Mouse (Mus musculus): ENCODE measurements around the gene Phb2. TPM values are rescaled to one million over a fixed set of nuclear protein-coding genes. Genes with fewer than 3 reads are reported as not detected.
A peak's percentile ranks its signal among the peaks of the same experiment; 100 is the strongest.

The Phb2 gene
- polyA plus RNA-seq, 1 experiment from 2014 or later: 270 TPM

DNA sequence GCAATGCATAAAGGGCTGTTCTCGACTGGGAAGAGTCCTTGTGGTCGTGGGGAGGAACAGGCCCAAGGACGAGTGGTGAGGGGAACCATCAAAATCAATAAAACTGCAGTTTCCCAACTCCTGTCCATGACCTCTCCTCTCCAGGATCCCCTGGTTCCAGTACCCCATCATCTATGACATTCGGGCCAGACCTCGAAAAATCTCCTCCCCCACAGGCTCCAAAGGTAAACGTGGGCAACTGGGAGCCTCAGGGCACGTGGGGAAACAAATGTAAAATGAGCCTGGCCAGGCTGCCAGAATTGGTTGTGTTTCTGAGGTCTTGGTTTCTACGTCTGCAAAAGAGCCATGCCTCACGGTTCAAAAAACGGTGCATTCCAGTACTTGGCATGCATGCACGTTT is 782 bp downstream of the Phb2 start:
- Histone ChIP-seq H3K9ac (peak overlapping the region; percentile 79), H3K4me3 (peak overlapping the region; percentile 65), H3K27ac (replicated peaks) (peak overlapping the region; percentile 81; the same call in 1 of the 2 replicates), H3K9me3 (no peaks in the 10 kb centered on the region), H3K4me1 (replicated peaks) (peaks cover 36% of the 10 kb centered on the region), H3K36me3 (peaks cover 40% of the 10 kb centered on the region), H3K27me3 (no peaks in the 10 kb centered on the region), H3K4me2 (peak overlapping the region; percentile 94)
- 28% methylated on average over 11 of the region's 11 CpGs for WGBS
- ATAC-seq (ENCODE audit: low FRiP score, low read depth): no peak

DNA sequence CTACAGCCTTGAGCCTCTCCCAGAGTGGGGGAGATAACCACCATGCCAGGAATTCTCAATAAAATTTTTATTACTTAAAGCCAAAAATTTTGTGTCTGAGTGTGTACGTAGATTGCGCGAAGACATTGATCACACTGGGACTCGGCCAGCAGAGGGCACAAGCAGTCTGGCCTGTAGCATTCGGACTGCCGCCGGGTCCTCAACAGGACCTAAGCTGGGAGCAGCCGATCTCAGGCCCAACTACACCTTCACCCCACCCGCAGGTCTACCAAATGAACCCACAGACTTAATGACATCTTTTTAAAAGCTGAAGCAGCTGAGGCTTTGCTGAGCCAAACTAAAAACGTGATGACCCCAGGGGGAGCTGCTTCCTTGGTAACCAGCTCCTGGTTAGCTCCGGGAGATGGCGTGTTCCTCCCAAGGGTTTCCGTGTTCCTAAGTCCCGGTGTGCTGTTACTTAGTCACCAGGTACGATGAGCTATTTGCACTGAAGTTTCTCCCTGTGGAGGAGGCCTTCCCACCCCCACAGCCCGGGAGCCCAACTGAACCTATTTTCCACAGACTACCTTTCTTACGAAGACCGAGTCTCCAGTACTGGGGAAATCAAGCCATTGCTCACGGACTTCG is 4.8 kb downstream of the Phb2 start:
- Histone ChIP-seq H3K27me3 (no peaks in the 10 kb centered on the region), H3K4me2 (no peak overlapping the region), H3K4me1 (replicated peaks) (peaks cover 18% of the 10 kb centered on the region), H3K9me3 (no peaks in the 10 kb centered on the region), H3K27ac (replicated peaks) (no peak overlapping the region), H3K4me3 (no peak overlapping the region), H3K36me3 (peaks cover 36% of the 10 kb centered on the region), H3K9ac (no peak overlapping the region)
- 66% methylated on average over 20 of the region's 20 CpGs for WGBS
- no peak for ATAC-seq (ENCODE audit: low FRiP score, low read depth)

DNA sequence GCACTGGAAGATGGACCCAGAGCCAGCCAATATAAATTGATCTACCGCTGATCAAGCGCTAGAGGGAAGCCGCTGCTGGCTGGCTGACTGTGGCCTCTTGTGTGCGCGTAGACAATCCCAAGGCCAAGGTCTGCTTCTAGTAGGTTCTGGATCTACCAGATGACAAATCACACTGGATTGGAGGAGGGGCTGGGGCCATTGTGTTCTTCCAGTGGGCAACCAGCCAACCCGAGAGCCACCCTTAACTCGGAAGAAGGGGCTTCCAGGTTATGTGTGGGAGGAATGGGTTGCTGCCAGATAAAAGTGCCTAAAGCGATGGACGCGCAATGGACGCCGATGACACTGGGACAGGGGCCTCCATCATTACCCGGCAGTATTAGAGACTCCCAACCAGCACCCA is 5.8 kb downstream of the Phb2 start:
- Histone ChIP-seq H3K27ac (replicated peaks) (no peak overlapping the region), H3K4me3 (no peak overlapping the region), H3K9ac (no peak overlapping the region), H3K27me3 (no peaks in the 10 kb centered on the region), H3K36me3 (peaks cover 36% of the 10 kb centered on the region), H3K9me3 (no peaks in the 10 kb centered on the region), H3K4me2 (no peak overlapping the region), H3K4me1 (replicated peaks) (peaks cover 14% of the 10 kb centered on the region)
- ATAC-seq (ENCODE audit: low FRiP score, low read depth): no peak
- WGBS: 81% methylated on average over 13 of the region's 13 CpGs

DNA sequence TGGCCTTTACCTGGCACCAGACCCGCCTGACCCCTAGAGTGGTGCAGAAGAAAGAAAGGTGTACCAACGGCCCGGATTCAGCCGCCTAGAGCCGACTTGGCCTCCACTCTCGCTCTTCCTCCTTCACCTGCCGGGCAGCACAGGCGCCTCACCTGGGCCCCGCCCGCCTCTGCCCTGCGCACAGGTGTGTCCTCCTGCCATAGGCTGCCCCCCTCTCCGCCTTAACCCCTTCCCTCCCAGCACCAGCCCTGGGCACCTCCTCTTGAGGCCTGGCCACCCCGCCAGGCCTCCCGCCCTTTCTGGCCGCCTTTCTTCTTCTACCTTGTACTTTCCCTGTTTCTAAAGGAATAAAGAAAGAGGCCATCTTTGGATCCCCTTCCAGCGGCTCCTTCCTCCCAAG is 6.6 kb downstream of the Phb2 start:
- 60% methylated on average over 14 of the region's 16 CpGs for WGBS
- H3K9ac ChIP-seq: no peak overlapping the region

DNA sequence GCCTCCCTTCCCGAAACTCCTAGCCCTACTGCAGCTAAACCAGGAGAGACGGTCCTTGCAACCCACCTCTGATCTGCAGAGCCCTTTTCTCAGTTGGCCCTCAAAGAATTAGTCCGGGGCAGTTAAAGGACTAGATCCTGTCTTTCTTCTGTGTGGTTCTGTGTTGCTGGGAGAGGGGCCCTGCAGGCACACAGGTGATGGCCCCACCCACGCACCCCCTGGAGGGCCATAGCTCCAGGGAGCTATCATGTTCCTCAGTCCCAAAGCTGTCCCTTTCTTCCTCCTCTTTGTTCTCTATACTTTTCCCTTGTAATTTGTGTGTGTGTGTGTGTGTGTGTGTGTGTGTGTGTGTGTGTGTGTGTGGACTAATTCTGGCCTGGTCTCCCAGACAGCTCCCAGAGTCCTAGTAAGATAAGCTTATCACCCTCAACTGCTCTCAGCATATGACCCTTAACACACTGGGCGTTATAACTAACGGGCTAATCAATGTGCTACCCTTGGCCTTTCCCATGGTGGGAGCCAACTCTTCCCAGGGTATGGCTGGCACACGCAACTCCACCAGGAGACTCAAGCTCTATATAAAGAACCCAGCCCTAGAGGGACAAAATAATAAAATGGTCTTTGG is 7.3 kb downstream of the Phb2 start:
- 82% methylated on average over 7 of the region's 7 CpGs for WGBS
- H3K36me3 ChIP-seq: peaks cover 31% of the 10 kb centered on the region
- H3K9me3 ChIP-seq: no peaks in the 10 kb centered on the region
- no peak overlapping the region for H3K4me3 ChIP-seq
- no peaks in the 10 kb centered on the region for H3K4me1 ChIP-seq (replicated peaks)
- H3K4me2 ChIP-seq: no peak overlapping the region
- no peak overlapping the region for H3K9ac ChIP-seq
- H3K27me3 ChIP-seq: no peaks in the 10 kb centered on the region
- ATAC-seq (ENCODE audit: low FRiP score, low read depth): no peak
- no peak overlapping the region for H3K27ac ChIP-seq (replicated peaks)

More for the DNA sequence above, 6.6 kb downstream of the Phb2 start:
- H3K27ac ChIP-seq (replicated peaks): no peak overlapping the region
- H3K27me3 ChIP-seq: no peaks in the 10 kb centered on the region
- no peak for ATAC-seq (ENCODE audit: low FRiP score, low read depth)
- no peaks in the 10 kb centered on the region for H3K9me3 ChIP-seq
- H3K4me3 ChIP-seq: no peak overlapping the region
- peaks cover 36% of the 10 kb centered on the region for H3K36me3 ChIP-seq
- peaks cover 7% of the 10 kb centered on the region for H3K4me1 ChIP-seq (replicated peaks)
- no peak overlapping the region for H3K4me2 ChIP-seq

DNA sequence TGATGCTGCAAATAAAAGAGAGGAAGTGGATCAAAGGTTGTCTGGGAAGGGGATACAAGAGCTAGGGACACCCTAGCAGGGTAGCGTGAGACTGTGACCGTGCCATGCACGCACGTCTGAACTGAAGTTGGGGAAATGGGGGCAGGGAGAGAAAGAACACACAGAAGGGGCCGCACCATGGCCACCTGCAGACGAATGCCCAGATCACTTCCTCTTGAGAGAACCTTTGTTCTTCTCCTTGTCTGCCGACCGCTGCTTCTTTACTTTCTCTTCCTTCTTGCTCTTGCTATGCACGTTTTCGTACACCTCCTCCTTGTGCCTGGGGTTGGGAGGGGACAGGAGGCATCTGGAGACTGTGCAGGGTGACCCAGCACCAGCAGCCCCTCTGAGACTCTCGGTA is 8.8 kb downstream of the Phb2 start:
- Histone ChIP-seq H3K27me3 (no peaks in the 10 kb centered on the region), H3K36me3 (peaks cover 17% of the 10 kb centered on the region), H3K4me3 (no peak overlapping the region), H3K4me1 (replicated peaks) (no peaks in the 10 kb centered on the region), H3K9me3 (no peaks in the 10 kb centered on the region), H3K27ac (replicated peaks) (no peak overlapping the region), H3K9ac (no peak overlapping the region), H3K4me2 (no peak overlapping the region)
- ATAC-seq (ENCODE audit: low FRiP score, low read depth): no peak
- 64% methylated on average over 11 of the region's 11 CpGs for WGBS

DNA sequence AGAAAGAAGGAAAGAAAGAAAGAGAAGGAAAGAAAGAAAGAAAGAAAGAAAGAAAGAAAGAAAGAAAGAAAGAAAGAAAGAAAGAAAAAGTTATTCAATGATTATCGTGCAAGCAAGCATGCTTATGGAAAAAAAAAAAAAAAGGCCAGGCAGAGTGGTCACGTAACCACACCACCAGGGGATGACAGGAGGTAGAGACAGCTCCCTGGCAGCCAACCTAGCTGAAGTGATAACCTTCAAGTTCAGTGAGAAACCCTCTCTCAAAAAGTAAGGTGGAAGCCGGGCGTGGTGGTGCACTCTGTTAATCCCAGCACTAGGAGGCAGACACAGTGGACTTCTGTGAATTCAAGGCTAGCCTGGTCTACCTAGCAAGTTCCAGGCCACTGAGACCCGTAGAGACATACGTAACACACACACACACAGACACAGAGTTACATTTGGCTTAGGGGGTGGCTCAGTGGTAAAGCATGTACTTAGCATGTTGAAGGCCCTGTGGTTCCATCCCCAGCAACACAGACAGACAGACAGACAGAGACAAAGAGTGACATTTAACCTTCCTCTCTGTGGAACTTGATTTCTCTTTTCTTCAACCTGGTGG is 10.8 kb downstream of the Phb2 start:
- no peaks in the 10 kb centered on the region for H3K27me3 ChIP-seq
- no peak overlapping the region for H3K9ac ChIP-seq
- no peaks in the 10 kb centered on the region for H3K4me1 ChIP-seq (replicated peaks)
- no peaks in the 10 kb centered on the region for H3K9me3 ChIP-seq
- H3K27ac ChIP-seq (replicated peaks): no peak overlapping the region
- WGBS: 79% methylated on average over 6 of the region's 6 CpGs
- H3K36me3 ChIP-seq: no peaks in the 10 kb centered on the region
- H3K4me3 ChIP-seq: no peak overlapping the region
- H3K4me2 ChIP-seq: no peak overlapping the region
- no peak for ATAC-seq (ENCODE audit: low FRiP score, low read depth)

DNA sequence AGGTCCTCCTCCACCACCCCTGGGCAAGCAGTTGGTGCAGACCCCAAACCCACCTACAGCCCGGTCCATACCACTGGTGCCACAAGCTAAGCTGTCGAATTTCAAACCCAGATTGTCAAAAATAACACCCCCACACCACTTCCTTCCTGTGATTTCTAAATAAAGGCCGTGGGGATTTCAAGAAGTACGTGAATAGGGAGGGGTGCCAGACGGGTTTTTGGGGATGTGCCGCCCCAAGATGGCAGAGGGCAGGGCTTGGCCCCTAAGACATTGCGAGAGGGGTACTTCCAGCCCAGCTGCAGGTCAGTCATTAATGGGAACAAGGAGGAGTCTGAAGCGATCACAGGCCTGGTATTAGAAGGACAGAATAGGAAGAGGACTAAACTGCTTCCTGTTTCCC is 11.4 kb downstream of the Phb2 start:
- no peak for ATAC-seq (ENCODE audit: low FRiP score, low read depth)
- H3K27me3 ChIP-seq: no peaks in the 10 kb centered on the region
- no peaks in the 10 kb centered on the region for H3K9me3 ChIP-seq
- H3K9ac ChIP-seq: no peak overlapping the region
- no peak overlapping the region for H3K4me2 ChIP-seq
- WGBS: 77% methylated on average over 8 of the region's 8 CpGs
- H3K4me1 ChIP-seq (replicated peaks): no peaks in the 10 kb centered on the region
- no peaks in the 10 kb centered on the region for H3K36me3 ChIP-seq
- H3K4me3 ChIP-seq: no peak overlapping the region
- no peak overlapping the region for H3K27ac ChIP-seq (replicated peaks)

DNA sequence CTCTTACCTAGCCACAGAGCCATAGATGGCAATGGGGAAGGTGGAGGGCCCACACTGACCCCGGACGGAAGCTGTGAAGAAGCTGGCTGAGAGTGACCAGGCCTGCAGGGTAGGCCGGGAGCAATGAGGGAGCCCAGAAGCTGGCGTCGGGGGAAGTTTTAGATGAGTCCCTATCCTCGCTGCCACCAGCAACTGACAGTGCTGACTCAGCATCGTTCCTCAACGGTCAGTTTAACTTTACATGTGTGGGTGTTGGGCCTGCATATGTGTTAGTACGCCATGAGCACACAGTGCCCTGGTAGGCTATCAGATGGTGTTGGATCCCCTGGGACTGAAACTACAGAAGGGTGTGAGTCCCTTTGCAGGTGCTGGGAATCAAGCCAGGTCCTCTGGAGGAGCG is 12.3 kb downstream of the Phb2 start:
- WGBS: 92% methylated on average over 10 of the region's 10 CpGs
- Histone ChIP-seq H3K4me2 (no peak overlapping the region), H3K9me3 (no peaks in the 10 kb centered on the region), H3K4me1 (replicated peaks) (no peaks in the 10 kb centered on the region), H3K27ac (replicated peaks) (no peak overlapping the region), H3K27me3 (no peaks in the 10 kb centered on the region), H3K9ac (no peak overlapping the region), H3K4me3 (no peak overlapping the region), H3K36me3 (no peaks in the 10 kb centered on the region)
- no peak for ATAC-seq (ENCODE audit: low FRiP score, low read depth)

DNA sequence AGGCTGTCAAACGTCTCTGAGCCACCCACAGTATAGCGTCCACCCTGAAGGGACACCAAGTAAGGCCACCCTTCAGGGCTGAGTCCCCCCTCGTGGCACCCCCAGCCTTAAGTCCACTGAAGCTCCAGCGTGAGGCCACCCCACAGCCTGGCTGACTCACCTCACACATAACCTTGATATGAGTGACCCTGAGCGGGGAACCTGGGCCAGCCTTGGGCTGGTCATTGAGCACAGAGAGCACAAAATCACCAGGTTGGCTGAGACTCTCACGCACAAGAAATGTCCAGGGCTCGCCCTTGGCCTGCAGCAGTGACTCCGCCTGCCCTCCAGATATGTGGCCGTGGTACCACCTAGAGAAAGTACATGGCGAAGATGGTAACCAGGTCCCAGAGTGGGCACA is 16.5 kb downstream of the Phb2 start:
- Histone ChIP-seq H3K27ac (replicated peaks) (no peak overlapping the region), H3K27me3 (no peaks in the 10 kb centered on the region), H3K9me3 (no peaks in the 10 kb centered on the region), H3K4me3 (no peak overlapping the region), H3K4me2 (no peak overlapping the region), H3K9ac (no peak overlapping the region), H3K36me3 (no peaks in the 10 kb centered on the region), H3K4me1 (replicated peaks) (no peaks in the 10 kb centered on the region)
- ATAC-seq (ENCODE audit: low FRiP score, low read depth): no peak
- 94% methylated on average over 10 of the region's 10 CpGs for WGBS

DNA sequence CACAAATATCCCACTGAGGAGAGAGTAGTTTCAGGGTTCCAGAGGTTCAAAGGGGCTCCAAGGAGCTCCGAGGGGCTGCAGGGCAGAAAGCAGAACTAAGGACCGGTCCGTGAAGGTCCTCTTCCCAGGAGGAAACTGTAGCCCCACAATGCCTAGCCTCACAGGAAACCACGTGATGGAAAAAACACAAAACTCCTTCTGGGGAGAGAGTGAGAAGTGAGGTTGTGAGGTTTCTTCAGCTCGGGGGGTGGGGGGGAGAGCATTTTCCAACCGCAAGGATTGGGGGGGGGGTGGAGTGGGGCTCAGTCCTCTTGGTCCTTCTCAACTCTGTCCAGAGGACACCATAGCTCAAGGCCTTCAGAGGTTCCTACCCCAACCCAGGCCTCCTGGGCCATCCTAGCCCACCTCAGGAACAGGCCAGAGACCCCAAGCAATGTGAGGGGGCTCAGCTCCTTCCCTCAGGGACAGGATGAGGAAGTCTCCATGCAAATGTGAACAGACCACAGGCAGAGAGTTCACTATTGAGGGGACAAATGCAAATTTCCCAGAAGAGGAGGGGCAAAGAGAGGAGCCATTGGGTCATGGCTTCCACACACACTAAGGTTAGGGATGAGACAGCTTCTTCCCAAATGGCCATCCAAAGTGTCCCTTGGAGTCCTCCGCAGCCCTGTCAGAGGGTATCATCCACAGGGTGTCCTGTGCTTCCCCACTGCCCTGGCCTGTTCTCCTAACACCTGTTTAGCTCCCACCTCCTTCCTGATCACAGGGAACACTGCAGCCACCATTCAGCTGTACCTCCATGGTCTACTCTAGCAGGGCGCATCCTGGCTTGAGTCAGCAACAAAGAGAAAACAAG is 17.9 kb downstream of the Phb2 start:
- WGBS: 90% methylated on average over 8 of the region's 8 CpGs
- Histone ChIP-seq H3K9ac (no peak overlapping the region), H3K4me1 (replicated peaks) (no peaks in the 10 kb centered on the region), H3K27ac (replicated peaks) (no peak overlapping the region), H3K4me2 (no peak overlapping the region), H3K9me3 (no peaks in the 10 kb centered on the region), H3K4me3 (no peak overlapping the region), H3K27me3 (no peaks in the 10 kb centered on the region), H3K36me3 (no peaks in the 10 kb centered on the region)
- no peak for ATAC-seq (ENCODE audit: low FRiP score, low read depth)

DNA sequence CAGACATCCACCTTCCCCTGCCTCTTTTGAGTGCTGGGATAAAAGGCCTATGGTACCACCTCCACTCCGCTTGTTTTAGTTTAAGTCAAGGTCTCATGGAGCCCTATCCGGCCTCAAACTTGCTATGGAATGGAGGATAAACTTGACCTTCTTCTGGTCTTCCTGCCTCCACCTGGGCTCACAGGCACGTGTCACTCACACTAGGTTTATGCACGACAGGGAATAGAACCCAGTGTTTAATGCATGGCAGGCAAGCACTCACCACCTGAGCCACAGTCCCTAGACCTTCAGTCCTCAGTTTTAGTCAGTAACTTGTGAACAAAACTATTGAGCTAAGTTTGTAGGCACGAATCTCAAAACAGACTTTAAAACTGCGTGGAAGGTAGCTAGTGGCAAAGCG is 18.9 kb downstream of the Phb2 start:
- 89% methylated on average over 7 of the region's 7 CpGs for WGBS
- ATAC-seq (ENCODE audit: low FRiP score, low read depth): no peak
- no peaks in the 10 kb centered on the region for H3K27me3 ChIP-seq
- H3K4me3 ChIP-seq: no peak overlapping the region
- no peaks in the 10 kb centered on the region for H3K4me1 ChIP-seq (replicated peaks)
- no peaks in the 10 kb centered on the region for H3K9me3 ChIP-seq
- no peak overlapping the region for H3K9ac ChIP-seq
- no peak overlapping the region for H3K27ac ChIP-seq (replicated peaks)
- H3K36me3 ChIP-seq: no peaks in the 10 kb centered on the region
- no peak overlapping the region for H3K4me2 ChIP-seq

Measured in hindbrain, embryonic 15.5 days (tissue).